Mouse (Mus musculus): ENCODE data around the gene Fbxl8.

DNA sequence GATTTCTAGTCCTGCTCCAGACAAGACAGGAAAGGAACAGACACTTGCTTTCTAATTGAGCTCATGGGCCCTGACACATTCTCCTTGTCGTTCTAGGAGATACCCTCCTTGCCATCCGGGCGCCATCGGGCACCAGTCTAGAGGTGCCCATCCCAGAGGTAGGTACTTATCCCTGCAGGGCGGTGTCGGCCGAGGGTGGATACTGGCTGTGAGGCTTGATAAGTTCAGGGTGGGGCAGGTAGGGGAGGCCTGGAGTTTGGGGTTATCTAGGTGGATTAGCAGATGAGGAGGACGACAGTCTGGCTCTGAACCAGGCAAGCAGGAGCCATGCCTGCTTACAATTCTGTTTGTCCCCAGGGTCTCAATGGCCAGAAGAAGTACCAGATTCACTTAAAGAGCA, 35.5 kb downstream of the Fbxl8 start:
- no peak for TF ChIP-seq POLR2A (IDR thresholded peaks at IDR 0.05; ENCODE audit: low read depth, low read length)
- no peak for TF ChIP-seq CTCF (IDR thresholded peaks at IDR 0.05; ENCODE audit: borderline replicate concordance, insufficient read depth, low read length)

All from embryonic fibroblast, embryonic 13.5 days (primary cell).